Mouse (Mus musculus) neural tube, embryonic 12.5 days (tissue): Measurements from ENCODE around the gene Abhd16a. TPM values are rescaled to one million over a fixed set of nuclear protein-coding genes. Genes with fewer than 3 reads are reported as not detected.

Experiments used
- ATAC-seq: fragments of 200-750 bp; cut with Nextera tagmentation; 2 replicates; pipeline ENCODE4 v1.8.0; 2017; ENCODE audit warnings: low read depth, mild to moderate bottlenecking, moderate TSS enrichment, moderate library complexity; ENCODE audit not compliant: low FRiP score
- H3K27ac ChIP-seq: fragments of 300-500 bp; sonication (generic); 2 replicates; pipeline ENCODE4 v1.5.1; 2016
- H3K27me3 ChIP-seq: fragments of 300-500 bp; sonication (generic); replicated peaks from 2 replicates; pipeline ENCODE4 v1.6.1; 2016; ENCODE audit warnings: mild to moderate bottlenecking
- H3K36me3 ChIP-seq: fragments of 300-500 bp; sonication (generic); 2 replicates; pipeline ENCODE4 v1.6.1; 2016; ENCODE audit warnings: mild to moderate bottlenecking
- H3K4me1 ChIP-seq: fragments of 300-500 bp; sonication (generic); 2 replicates; pipeline ENCODE4 v1.6.1; 2016
- H3K4me2 ChIP-seq: fragments of 300-500 bp; sonication (generic); replicated peaks from 2 replicates; pipeline ENCODE4 v1.6.1; 2016; ENCODE audit warnings: mild to moderate bottlenecking
- H3K4me3 ChIP-seq: fragments of 300-500 bp; sonication (generic); 2 replicates; pipeline ENCODE4 v1.5.1; 2016
- H3K9ac ChIP-seq: fragments of 300-500 bp; sonication (generic); 2 replicates; pipeline ENCODE4 v1.6.1; 2016; ENCODE audit warnings: mild to moderate bottlenecking
- H3K9me3 ChIP-seq: fragments of 300-500 bp; sonication (generic); 2 replicates; pipeline ENCODE4 v1.6.1; 2016; ENCODE audit warnings: mild to moderate bottlenecking
- WGBS: fragments of 180-500 bp; shearing (Covaris S2); methylation state at CpG from one replicate; pipeline ENCODE4 v1.1.7; 2016; 5-methylcytosine and 5-hydroxymethylcytosine counted together
- polyA plus RNA-seq: library from polyadenylated mRNA; unstranded; fragments of >200 nt; fragmentation: Nextera tagmentation; extraction: Ambion mirVana; gene quantifications from 2 replicates; pipeline ENCODE4 v1.2.1, GENCODE M21; 2016

Gene Abhd16a
- polyA plus RNA-seq: 78.7 and 83.6 TPM in 2 replicates

- peak within 1 kb of the TSS; percentile 61 for H3K4me3 ChIP-seq
- H3K9me3 ChIP-seq: no peaks in the 10 kb centered on the region
- H3K27ac ChIP-seq: peak within 1 kb of the TSS; percentile 87
- peak; percentile 98 for ATAC-seq
- 3% methylated on average over 67 of the region's 67 CpGs for WGBS
- H3K9ac ChIP-seq: peak within 1 kb of the TSS; percentile 88
- peak within 1 kb of the TSS; percentile 66 for H3K4me2 ChIP-seq
- no peaks in the 10 kb centered on the region for H3K27me3 ChIP-seq
- H3K4me1 ChIP-seq: peaks cover 14% of the 10 kb centered on the region
- H3K36me3 ChIP-seq: peaks cover 27% of the 10 kb centered on the region
These were observed at the start of gene Abhd16a for GRCm38 (mm10) chr17:35088825-35089644. TSS of gene Abhd16a (plus strand) at chr17:35089263.

- Histone ChIP-seq H3K27me3 (no peaks in the 10 kb centered on the region), H3K4me1 (peaks cover 22% of the 10 kb centered on the region), H3K36me3 (no peaks in the 10 kb centered on the region), H3K4me2 (no peak overlapping the region), H3K9me3 (no peaks in the 10 kb centered on the region), H3K4me3 (no peak overlapping the region), H3K27ac (no peak overlapping the region), H3K9ac (no peak overlapping the region)
- WGBS: 90% methylated on average over 4 of the region's 4 CpGs
- no peak for ATAC-seq
These were observed 45.3 kb upstream of the Abhd16a start for GRCm38 (mm10) chr17:35043794-35044193.

GRCm38 (mm10) chr17:35044904-35045806, 43.9 kb upstream of the Abhd16a start:
- Histone ChIP-seq H3K4me2 (peak overlapping the region; percentile 96), H3K4me3 (peak overlapping the region; percentile 48; the same call in 1 of the 2 replicates), H3K9ac (no peak overlapping the region), H3K36me3 (no peaks in the 10 kb centered on the region), H3K4me1 (peaks cover 34% of the 10 kb centered on the region), H3K9me3 (no peaks in the 10 kb centered on the region), H3K27me3 (no peaks in the 10 kb centered on the region), H3K27ac (no peak overlapping the region)
- ATAC-seq: no peak
- 86% methylated on average over 7 of the region's 7 CpGs for WGBS

GRCm38 (mm10) chr17:35045807-35046680, 43.0 kb upstream of the Abhd16a start:
- 4% methylated on average over 48 of the region's 48 CpGs for WGBS
- peaks cover 40% of the 10 kb centered on the region for H3K4me1 ChIP-seq
- H3K9ac ChIP-seq: peak overlapping the region; percentile 74
- H3K4me2 ChIP-seq: peak overlapping the region; percentile 96
- peak overlapping the region; percentile 48 for H3K4me3 ChIP-seq
- H3K27me3 ChIP-seq: no peaks in the 10 kb centered on the region
- ATAC-seq: peak; percentile 65; the same call in 1 of the 2 replicates
- H3K36me3 ChIP-seq: no peaks in the 10 kb centered on the region
- H3K9me3 ChIP-seq: no peaks in the 10 kb centered on the region
- no peak overlapping the region; the same call in 1 of the 2 replicates for H3K27ac ChIP-seq

GRCm38 (mm10) chr17:35046681-35047455, 42.2 kb upstream of the Abhd16a start, which contains the start of gene Msh5:
TSS of gene Msh5 (minus strand) at chr17:35046745.
- peak within 1 kb of the TSS; percentile 96 for H3K4me2 ChIP-seq
- H3K9me3 ChIP-seq: no peaks in the 10 kb centered on the region
- ATAC-seq: peak; percentile 97
- peaks cover 48% of the 10 kb centered on the region for H3K4me1 ChIP-seq
- WGBS: 3% methylated on average over 33 of the region's 33 CpGs
- H3K9ac ChIP-seq: peak within 1 kb of the TSS; percentile 74
- peak within 1 kb of the TSS; percentile 48 for H3K4me3 ChIP-seq
- no peaks in the 10 kb centered on the region for H3K36me3 ChIP-seq
- no peaks in the 10 kb centered on the region for H3K27me3 ChIP-seq
- H3K27ac ChIP-seq: no peak within 1 kb of the TSS; the same call in 1 of the 2 replicates

GRCm38 (mm10) chr17:35047688-35048087, 41.4 kb upstream of the Abhd16a start:
- 59% methylated on average over 1 of the region's 1 CpGs for WGBS
- no peak overlapping the region for H3K9ac ChIP-seq

GRCm38 (mm10) chr17:35048149-35048931, 40.7 kb upstream of the Abhd16a start:
- H3K27ac ChIP-seq: no peak overlapping the region
- no peak for ATAC-seq
- H3K27me3 ChIP-seq: no peaks in the 10 kb centered on the region
- WGBS: 34% methylated on average over 11 of the region's 11 CpGs
- H3K4me2 ChIP-seq: 0 out of 2 replicates have a peak overlapping the region, but pooled peaks have one; percentile 7
- peaks cover 9% of the 10 kb centered on the region; the same call in 1 of the 2 replicates for H3K36me3 ChIP-seq
- peaks cover 59% of the 10 kb centered on the region for H3K4me1 ChIP-seq
- no peak overlapping the region for H3K4me3 ChIP-seq
- no peak overlapping the region for H3K9ac ChIP-seq
- no peaks in the 10 kb centered on the region for H3K9me3 ChIP-seq

More at GRCm38 (mm10) chr17:35047688-35048087, 41.4 kb upstream of the Abhd16a start:
- Histone ChIP-seq H3K27ac (no peak overlapping the region), H3K4me1 (peaks cover 56% of the 10 kb centered on the region), H3K27me3 (no peaks in the 10 kb centered on the region), H3K36me3 (peaks cover 2% of the 10 kb centered on the region; the same call in 1 of the 2 replicates), H3K4me2 (0 out of 2 replicates have a peak overlapping the region, but pooled peaks have one; percentile 7), H3K4me3 (no peak overlapping the region), H3K9me3 (no peaks in the 10 kb centered on the region)
- ATAC-seq: no peak

GRCm38 (mm10) chr17:35048932-35049440, 40.1 kb upstream of the Abhd16a start:
- H3K4me2 ChIP-seq: peak overlapping the region; percentile 82
- H3K4me3 ChIP-seq: no peak overlapping the region
- no peak for ATAC-seq
- H3K27ac ChIP-seq: no peak overlapping the region
- no peaks in the 10 kb centered on the region for H3K27me3 ChIP-seq
- H3K9ac ChIP-seq: no peak overlapping the region
- 75% methylated on average over 5 of the region's 5 CpGs for WGBS
- peaks cover 59% of the 10 kb centered on the region for H3K4me1 ChIP-seq
- no peaks in the 10 kb centered on the region for H3K9me3 ChIP-seq
- peaks cover 14% of the 10 kb centered on the region for H3K36me3 ChIP-seq

GRCm38 (mm10) chr17:35049561-35050016, 39.5 kb upstream of the Abhd16a start, which contains the start of gene Clic1:
TSS of gene Clic1 (plus strand) at chr17:35049966.
- Histone ChIP-seq H3K9ac (peak within 1 kb of the TSS; percentile 80), H3K9me3 (no peaks in the 10 kb centered on the region), H3K27ac (peak within 1 kb of the TSS; percentile 69), H3K4me3 (peak within 1 kb of the TSS; percentile 42), H3K4me1 (peaks cover 59% of the 10 kb centered on the region), H3K27me3 (no peaks in the 10 kb centered on the region), H3K36me3 (peaks cover 18% of the 10 kb centered on the region), H3K4me2 (peak within 1 kb of the TSS; percentile 82)
- ATAC-seq: no peak
- WGBS: 3% methylated on average over 11 of the region's 11 CpGs
